Mouse (Mus musculus) MEL (cell line): Measurements from ENCODE around the gene CN725425.

Experiments
- CTCF ChIP-seq, 3 experiments: IDR thresholded peaks in 2 of 3; conservative IDR thresholded peaks in 1 of 3; 2 replicates each; pipeline ENCODE4 v1.5.1; 2011 to 2012; ENCODE audit warnings: low read length in 3 of 3, low read depth in 2 of 3, mild to moderate bottlenecking in 2 of 3, improper control_type of control experiment in 1 of 3, inconsistent platforms in 1 of 3, mixed read lengths in 1 of 3, moderate library complexity in 1 of 3; ENCODE audit not compliant: control insufficient read depth in 1 of 3, insufficient read depth in 1 of 3, poor library complexity in 1 of 3, severe bottlenecking in 1 of 3
- EP300 ChIP-seq, 2 experiments: IDR thresholded peaks; 2 replicates each; pipeline ENCODE4 v1.6.1; 2011; ENCODE audit warnings: improper control_type of control experiment in 2 of 2, low read length in 2 of 2, low read depth in 1 of 2, mild to moderate bottlenecking in 1 of 2
- GABPA ChIP-seq: IDR thresholded peaks from 2 replicates; pipeline ENCODE4 v1.6.1; 2012; ENCODE audit warnings: low read depth, mild to moderate bottlenecking, inconsistent platforms, low read length, improper control_type of control experiment, moderate library complexity
- MAFK ChIP-seq: IDR thresholded peaks from 2 replicates; pipeline ENCODE4 v1.6.1; 2011; ENCODE audit warnings: low read depth, mild to moderate bottlenecking, low read length, improper control_type of control experiment, borderline replicate concordance
- MAX ChIP-seq: IDR thresholded peaks from 2 replicates; pipeline ENCODE4 v1.6.1; 2011; ENCODE audit warnings: low read length, improper control_type of control experiment
- NRF1 ChIP-seq: IDR thresholded peaks from 2 replicates; pipeline ENCODE4 v1.6.1; 2014; ENCODE audit warnings: low read depth, mild to moderate bottlenecking, inconsistent platforms, low read length, improper control_type of control experiment, moderate library complexity; ENCODE audit not compliant: poor library complexity, insufficient read depth, severe bottlenecking
- POLR2A ChIP-seq, 2 experiments: IDR thresholded peaks; 2 replicates each; pipeline ENCODE4 v1.6.1; 2011 to 2012; ENCODE audit warnings: low read length in 2 of 2, mild to moderate bottlenecking in 2 of 2, control low read depth in 1 of 2, improper control_type of control experiment in 1 of 2, low read depth in 1 of 2, moderate library complexity in 1 of 2; ENCODE audit not compliant: control insufficient read depth in 1 of 2, insufficient read depth in 1 of 2, poor library complexity in 1 of 2
- POLR2AphosphoS5 ChIP-seq: IDR thresholded peaks from 2 replicates; pipeline ENCODE4 v1.6.1; 2012; ENCODE audit warnings: low read depth, borderline replicate concordance, mild to moderate bottlenecking, inconsistent platforms, low read length, moderate library complexity, mixed read lengths
- SIN3A ChIP-seq: IDR thresholded peaks from 2 replicates; pipeline ENCODE4 v1.6.1; 2012; ENCODE audit warnings: low read length, improper control_type of control experiment, inconsistent platforms
- SMC3 ChIP-seq: IDR thresholded peaks from 2 replicates; pipeline ENCODE4 v1.6.1; 2011; ENCODE audit warnings: low read depth, low read length, improper control_type of control experiment
- TAL1 ChIP-seq: IDR thresholded peaks from 2 replicates; pipeline ENCODE4 v1.6.1; 2012; ENCODE audit warnings: mild to moderate bottlenecking, inconsistent platforms, low read length, moderate library complexity, mixed read lengths

DNA sequence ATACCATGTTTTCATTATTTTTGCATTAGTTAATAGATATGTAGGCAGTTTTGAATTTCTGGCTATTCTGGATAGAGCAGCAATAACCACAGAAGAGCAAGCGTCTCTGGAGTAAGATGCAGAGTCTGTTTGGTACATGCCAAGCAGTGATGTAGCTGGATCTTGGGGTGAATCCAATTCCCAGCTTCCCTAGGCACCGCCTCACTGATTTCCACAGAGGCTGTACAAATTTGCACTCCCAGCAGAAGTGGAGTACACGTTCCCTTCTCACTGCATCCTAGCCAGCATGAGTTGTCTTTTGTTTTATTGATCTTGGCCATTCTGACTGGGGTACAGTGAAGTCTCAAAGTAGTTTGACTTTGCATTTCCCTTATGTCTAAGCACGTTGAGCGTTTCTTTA, 82.2 kb downstream of the CN725425 start:
- TF ChIP-seq CTCF (IDR thresholded peaks at IDR 0.05 in 2 of 3, conservative IDR thresholded peaks at IDR 0.05 in 1 of 3; ENCODE audit: control insufficient read depth in 1 of 3, insufficient read depth in 1 of 3, low read depth in 2 of 3, low read length in 3 of 3, poor library complexity in 1 of 3, severe bottlenecking in 1 of 3) (no peak), EP300 (IDR thresholded peaks at IDR 0.05; ENCODE audit: low read depth in 1 of 2, low read length in 2 of 2) (no peak), POLR2A (IDR thresholded peaks at IDR 0.05; ENCODE audit: control insufficient read depth in 1 of 2, insufficient read depth in 1 of 2, low read depth in 1 of 2, low read length in 2 of 2, poor library complexity in 1 of 2) (no peak), NRF1 (no peak), SIN3A (no peak), GABPA (no peak), TAL1 (no peak), SMC3 (no peak), MAX (no peak), POLR2AphosphoS5 (no peak), MAFK (no peak)
